Mouse (Mus musculus) heart, postnatal 14 days (tissue): ENCODE results near the gene Gckr. TPM values are rescaled to one million over a fixed set of nuclear protein-coding genes. Genes with fewer than 3 reads are reported as not detected.
A peak's percentile ranks its signal among the peaks of the same experiment; 100 is the strongest.

Experiments used
- DNase-seq, 2 experiments: peaks; one replicate each; pipeline ENCODE4 v3.0.0; 2021 to 2022
- intact Hi-C: fragments of 180-260 bp; cut with DNase I; formaldehyde crosslinking; loops from one replicate; pipeline ENCODE4 v1.15.1; 2025
- long read RNA-seq, 2 experiments: library from polyadenylated mRNA; stranded (forward); transcript quantifications; one replicate each; pipeline ENCODE4 v2.0.0; 2021
- total RNA-seq, 2 experiments: library from RNA; stranded (reverse); gene quantifications; 2 replicates each; pipeline ENCODE4 v1.2.3; 2021

Gckr gene
- total RNA-seq: not detected
- long read RNA-seq, experiment 1: 0 reads
- long read RNA-seq, experiment 2: 0 reads

- no peak for DNase-seq
- intact Hi-C loops: loop anchor here (10.0 kb wide), 1 partner anchor 158 kb away; the partner anchor contains the start of gene Zfp512
These were observed at the start of gene Gckr for GRCm38 (mm10) chr5:31297047-31297757. Gene Gckr (plus strand): TSS chr5:31297443.

GRCm38 (mm10) chr5:31250716-31251115 is 46.5 kb upstream of the Gckr start:
- DNase-seq: no peak
- intact Hi-C loops: no loop called here

DNA sequence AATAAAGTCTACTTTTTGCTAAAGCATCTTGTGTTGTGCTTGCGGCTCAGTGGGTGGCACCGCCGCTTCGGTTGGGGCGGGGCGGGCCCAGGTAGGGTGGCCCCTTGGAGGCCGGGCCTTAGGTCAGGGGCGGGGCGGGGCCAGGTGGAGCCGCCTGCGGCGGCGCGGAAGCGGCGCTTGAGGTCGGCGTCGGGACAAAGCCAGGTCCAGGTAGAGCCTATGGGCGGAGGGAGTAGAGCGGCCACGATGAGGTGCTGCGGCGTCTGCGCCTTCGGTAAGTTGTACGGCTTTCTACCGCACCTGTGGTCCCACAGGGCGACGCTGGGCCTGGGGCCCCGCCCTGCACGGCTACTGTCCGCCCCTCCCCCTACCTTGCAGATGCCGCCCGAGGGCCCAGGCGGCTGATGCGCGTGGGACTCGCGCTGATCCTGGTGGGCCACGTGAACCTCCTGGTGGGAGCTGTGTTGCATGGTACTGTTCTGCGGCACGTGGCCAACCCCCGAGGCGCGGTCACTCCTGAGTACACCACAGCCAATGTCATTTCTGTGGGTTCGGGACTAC is 45.6 kb upstream of the Gckr start, which contains the start of gene Krtcap3:
Gene Krtcap3 (plus strand): TSS at position 151 of the 561 bp plus-strand sequence.
- intact Hi-C loops: no loop called here
- DNase-seq: peak in 1 of 2 experiments; percentile 20

DNA sequence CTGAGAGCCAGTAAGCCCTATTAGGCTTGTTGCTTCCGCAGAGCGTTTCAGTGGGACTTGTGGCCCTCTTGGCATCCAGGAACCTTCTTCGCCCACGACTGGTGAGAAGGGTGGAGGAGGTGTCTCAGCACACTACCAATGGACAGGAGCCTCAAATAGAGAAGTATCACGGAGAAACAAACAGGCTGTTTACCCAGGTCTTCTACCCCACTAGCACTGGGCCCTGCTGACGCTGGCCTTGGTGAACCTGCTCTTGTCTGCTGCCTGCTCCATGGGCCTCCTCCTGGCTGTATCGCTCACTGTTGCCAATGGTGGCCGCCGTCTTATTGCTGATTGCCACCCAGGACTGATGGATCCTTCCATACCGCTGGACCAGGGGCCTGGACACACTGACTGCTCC is 45.1 kb upstream of the Gckr start:
- no peak for DNase-seq
- intact Hi-C loops: no loop called here

DNA sequence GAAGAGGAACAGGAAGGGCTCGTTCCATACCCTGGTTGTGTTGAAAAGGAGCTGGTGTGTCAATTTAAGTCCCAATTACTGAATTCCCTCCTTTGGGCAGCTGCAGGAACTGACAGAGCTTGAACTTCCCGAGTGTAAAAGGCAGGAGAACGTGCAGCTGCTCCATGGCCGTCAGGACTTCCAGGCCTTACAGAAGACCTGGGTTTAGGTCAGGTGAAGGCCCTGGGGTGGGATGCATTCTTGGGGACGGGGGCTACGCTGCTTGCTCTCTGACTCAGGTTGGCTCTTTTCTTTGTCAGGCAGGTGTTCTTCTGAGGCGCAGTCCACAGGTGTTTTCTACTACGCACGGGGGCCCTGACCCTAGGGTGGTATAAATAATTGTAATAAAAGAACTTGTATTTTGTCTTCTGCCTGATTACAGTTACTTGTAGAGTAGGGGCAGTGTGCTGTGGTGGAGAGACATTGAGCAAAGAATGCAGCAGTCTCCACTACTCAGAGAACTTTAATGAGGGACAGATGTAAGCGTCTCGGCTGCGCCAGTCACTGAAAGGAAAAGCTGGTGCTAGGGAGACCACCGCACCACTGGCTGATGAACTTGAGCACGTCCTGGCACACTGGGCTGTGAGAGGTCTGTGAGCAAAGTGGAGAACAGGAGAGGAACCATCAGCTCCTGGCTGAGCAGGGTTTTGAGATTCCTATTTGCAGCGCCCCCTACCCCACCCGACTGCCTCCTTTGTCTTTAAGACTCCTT is 44.3 kb upstream of the Gckr start:
- DNase-seq: no peak
- intact Hi-C loops: no loop called here

- intact Hi-C loops: no loop called here
- no peak for DNase-seq
These were observed 43.4 kb upstream of the Gckr start for GRCm38 (mm10) chr5:31253806-31254205.

DNA sequence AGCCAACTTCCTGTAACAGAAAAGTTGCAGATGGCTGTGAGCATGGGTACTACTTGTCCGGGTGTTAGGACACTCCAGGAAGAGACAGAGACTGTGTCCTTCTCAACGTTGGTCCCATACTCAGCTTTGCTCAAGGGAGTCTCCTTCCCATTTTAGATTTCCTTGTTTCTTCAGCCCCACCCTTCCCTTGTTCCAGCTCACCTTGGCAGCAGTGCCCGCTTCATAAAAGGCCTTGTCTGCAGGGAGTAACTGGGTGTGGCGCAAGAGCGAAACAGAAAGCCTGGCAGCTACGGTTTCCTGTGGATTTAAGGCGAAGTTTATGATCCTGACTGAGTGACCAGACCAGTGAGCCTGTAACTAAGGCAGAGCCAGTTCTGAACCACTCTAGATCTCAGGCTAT is 42.8 kb upstream of the Gckr start:
- DNase-seq: peak; percentile 35 to 36
- intact Hi-C loops: no loop called here

DNA sequence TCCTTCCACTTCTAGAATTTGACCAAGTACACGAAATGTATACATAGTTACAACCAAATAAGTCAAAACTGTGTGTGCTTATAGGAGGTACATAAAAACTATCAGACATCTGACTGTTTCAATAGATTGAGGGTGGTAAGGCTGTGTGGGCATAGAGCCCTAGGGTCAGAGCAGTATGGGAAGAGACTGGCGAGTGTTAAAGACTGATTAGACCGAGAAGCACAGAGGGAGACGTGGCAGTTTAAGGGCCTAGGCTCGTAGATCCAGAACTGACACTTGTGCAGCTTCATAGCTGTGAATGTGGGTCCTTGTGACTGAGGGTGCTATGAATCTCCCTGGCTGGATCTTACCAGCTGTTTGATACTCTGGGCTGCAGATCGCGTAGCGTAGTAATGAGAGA is 42.3 kb upstream of the Gckr start:
- no peak for DNase-seq
- intact Hi-C loops: no loop called here

DNA sequence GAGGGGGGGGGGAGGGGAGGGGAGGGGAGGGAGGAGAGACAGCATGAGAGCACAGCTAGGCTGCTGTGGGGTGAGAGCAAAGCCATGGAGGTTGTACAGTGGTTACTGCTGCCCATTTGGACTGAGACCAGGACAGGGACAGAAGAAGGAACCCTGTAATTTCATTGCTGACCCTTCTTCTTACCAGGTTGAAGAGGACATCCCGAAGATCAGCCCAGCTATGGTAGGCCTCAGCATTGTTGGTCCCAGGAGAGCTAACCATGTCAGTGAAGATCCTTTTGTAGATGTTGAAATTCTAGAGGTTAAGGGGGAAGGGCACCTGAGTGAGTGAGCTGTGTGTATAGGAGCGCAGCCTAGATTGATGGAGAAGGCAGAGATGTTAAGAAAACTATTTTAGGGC is 41.9 kb upstream of the Gckr start:
- DNase-seq: no peak
- intact Hi-C loops: no loop called here

DNA sequence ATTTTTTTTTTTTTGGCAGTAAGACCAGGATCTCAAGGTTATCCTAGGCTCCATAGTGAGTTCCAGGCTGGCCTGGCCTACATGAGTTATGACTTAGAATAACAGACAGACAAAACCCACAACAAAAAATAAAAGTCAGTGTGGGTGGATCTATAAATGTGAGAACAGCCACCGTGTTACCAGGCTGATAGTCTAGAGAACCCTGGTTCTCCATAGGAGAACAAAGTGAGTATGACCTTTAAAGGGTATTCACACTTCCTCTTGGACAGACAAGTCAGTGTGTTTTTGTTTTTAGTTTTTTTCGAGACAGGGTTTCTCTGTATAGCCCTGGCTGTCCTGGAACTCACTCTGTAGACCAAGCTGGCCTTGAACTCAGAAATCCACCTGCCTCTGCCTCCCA is 41.3 kb upstream of the Gckr start:
- intact Hi-C loops: no loop called here
- DNase-seq: no peak

DNA sequence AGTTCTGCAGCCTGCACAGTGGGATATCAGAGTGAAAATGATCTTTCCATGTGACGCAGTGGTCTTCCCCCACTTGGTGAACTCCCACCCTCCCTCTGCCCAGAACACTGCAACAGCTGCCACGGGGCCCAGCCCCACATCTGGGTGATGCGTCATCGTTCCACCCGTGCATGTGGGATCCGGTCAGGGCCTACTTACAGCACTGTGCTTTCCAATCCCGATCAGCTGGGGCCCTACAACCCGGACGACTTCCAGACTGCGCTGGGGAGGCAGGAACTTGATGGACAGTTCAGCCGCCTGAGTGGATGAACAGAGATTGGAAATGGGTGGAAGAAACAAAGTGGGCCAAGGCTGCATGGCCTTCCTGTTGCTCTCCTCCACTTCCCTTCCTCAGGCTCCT is 39.6 kb upstream of the Gckr start:
- intact Hi-C loops: no loop called here
- peak in 1 of 2 experiments; percentile 12 for DNase-seq

DNA sequence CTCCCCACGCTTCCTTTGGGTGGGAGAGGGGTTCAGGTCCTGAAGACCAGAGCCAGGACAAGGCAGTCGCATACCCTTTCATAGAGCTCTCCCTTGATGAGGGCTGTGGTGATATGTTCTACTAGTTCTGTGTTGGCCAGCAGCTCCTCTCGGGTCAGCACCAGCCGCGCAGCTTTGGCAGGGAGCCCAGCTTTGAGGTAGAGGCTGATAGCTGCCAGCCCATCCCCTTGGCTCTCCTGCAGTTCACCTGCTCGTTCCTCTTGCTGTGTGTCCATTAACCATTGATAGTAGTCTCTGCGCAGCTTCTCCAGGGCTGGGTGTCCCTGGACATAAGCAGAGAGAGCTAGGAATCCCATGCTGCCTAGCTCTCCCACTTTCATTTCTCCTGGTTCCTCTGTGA is 31.1 kb upstream of the Gckr start:
- intact Hi-C loops: no loop called here

GRCm38 (mm10) chr5:31267686-31268085 is 29.6 kb upstream of the Gckr start:
- no peak for DNase-seq

More for the DNA sequence above, 31.1 kb upstream of the Gckr start:
- peak in 1 of 2 experiments; percentile 38 for DNase-seq

DNA sequence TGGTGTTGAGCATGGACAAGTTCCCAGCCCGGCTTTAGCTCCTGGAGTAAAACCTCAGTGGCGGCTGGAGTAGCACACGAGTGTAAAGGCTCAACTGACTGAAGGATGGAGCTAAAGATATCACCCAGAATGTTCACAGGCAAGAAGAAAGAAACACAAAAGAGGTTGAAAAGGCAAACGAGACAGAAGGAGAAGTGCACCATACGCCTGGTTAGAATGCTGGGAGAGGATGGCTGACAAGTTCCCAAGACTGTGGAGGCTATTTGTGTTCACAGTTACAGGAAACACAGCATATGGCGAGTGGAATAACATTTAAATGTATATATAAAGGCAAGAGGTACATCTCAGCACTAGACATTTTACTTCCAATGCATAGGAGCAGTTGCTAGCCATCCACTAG is 24.2 kb upstream of the Gckr start:
- intact Hi-C loops: no loop called here
- DNase-seq: no peak

More at GRCm38 (mm10) chr5:31267686-31268085, 29.6 kb upstream of the Gckr start:
- intact Hi-C loops: no loop called here

DNA sequence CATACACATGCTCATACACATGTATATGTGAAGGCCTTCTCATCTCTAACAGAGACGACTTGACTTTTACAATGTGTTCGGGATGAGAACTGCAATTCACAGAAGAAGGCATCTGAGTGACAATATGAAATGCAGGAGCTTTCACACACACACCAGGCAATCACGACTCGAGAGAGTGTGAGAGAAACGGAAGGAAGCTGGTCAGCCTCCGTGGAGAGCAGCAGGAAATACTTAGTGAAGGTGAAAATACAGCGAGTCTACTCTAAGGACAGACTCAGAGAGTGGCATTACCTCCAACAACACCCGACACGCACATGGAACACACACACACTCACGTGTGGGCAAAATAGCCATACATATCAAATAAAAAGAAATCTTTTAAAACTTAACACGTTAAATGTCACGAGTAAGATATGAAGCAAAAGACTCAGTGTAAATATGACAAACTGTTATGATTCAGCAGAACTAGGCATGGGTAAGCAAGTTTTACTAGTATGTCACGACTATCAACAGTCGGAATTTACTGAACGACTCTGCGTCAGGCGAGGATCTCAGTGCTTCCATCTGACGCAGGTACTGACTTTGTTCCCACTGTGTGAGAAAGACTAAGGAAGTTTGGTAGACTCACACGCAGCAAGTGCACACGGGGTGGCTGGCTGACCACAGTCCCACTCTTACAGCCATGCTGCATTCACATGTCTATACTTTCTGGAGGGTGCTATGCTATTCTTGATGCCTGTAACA is 17.8 kb upstream of the Gckr start:
- DNase-seq: no peak
- intact Hi-C loops: no loop called here

GRCm38 (mm10) chr5:31288225-31288624 is 9.0 kb upstream of the Gckr start:
- DNase-seq: no peak
- intact Hi-C loops: no loop called here

GRCm38 (mm10) chr5:31288655-31289054 is 8.6 kb upstream of the Gckr start:
- intact Hi-C loops: no loop called here
- peak in 1 of 2 experiments; percentile 17 for DNase-seq

DNA sequence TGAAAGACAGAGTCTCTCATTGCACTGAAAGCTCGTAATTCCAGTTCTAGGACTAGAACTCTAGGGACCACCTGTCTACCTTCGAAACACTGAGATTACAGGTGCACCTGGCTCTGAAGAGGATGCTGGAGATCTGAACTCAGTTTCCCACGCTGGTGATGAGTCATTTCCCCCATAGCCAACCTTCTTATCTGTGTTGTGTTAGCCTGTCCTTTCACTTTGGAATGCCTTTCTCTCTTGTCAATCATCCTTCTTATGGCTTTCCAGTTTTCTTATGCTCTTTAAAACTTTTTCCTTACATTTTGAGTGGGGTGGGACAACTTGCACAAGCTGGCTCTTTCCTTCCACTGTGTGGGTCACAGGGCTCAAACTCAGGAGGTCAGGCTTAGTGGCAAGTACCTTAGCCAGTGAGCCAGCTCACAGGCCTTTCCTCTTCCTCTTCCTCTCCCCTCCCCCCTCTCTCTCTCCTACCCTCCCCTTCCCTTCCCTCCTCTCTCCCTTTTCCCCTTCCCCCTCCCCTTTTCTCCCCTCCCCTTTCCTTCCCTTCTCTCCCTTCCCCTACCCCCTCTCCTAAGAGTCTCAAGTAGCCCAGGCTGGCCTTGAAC is 7.5 kb upstream of the Gckr start:
- DNase-seq: no peak
- intact Hi-C loops: loop anchor here (2.0 to 10.0 kb wide), 2 partner anchors 69 to 165 kb away; partner anchors contain the start of genes Ppm1g and Zfp512

- intact Hi-C loops: loop anchor here (2.0 to 10.0 kb wide), 2 partner anchors 70 to 164 kb away; partner anchors contain the start of genes Ppm1g and Zfp512
These were observed 6.5 kb upstream of the Gckr start, which contains the start of gene Ift172 for GRCm38 (mm10) chr5:31290521-31291360. Gene Ift172 (minus strand): TSS chr5:31291116.

More at GRCm38 (mm10) chr5:31290521-31291360, 6.5 kb upstream of the Gckr start, which contains the start of gene Ift172:
- DNase-seq: peak; percentile 96 to 97
